Mouse (Mus musculus): ENCODE measurements at regions not wholly inside any gene's neighbourhood (a gene's known extent, or its start where the extent isn't known, plus 50 kb on each side); places are given as distances from the start of the nearest gene placed in this dataset.

- no peaks in the 10 kb centered on the region for H3K36me3 ChIP-seq (replicated peaks in 1 of 2; ENCODE audit: control insufficient read depth in 1 of 2, insufficient read depth in 1 of 2, low read length in 1 of 2)
- no peaks in the 10 kb centered on the region for H3K27me3 ChIP-seq (replicated peaks)
- H3K79me2 ChIP-seq (replicated peaks; ENCODE audit: control insufficient read depth, extremely low read depth, insufficient read depth, poor library complexity, severe bottlenecking): no peaks in the 10 kb centered on the region
- no peak overlapping the region for H3K4me3 ChIP-seq (replicated peaks in 1 of 3; ENCODE audit: low read depth in 2 of 3, low read length in 2 of 3, poor library complexity in 1 of 3)
- no peak overlapping the region for H3K27ac ChIP-seq (ENCODE audit: insufficient read depth, low read depth)
- H3K9me3 ChIP-seq (replicated peaks; ENCODE audit: low read length): no peaks in the 10 kb centered on the region
- dilution Hi-C loops (cut with MboI; ENCODE audit: extremely low pct_ligation_motif_present, extremely low pct_unique_long_range_greater_than_20kb, low sequenced_read_pairs): no loop called here
- no peak overlapping the region for H3K4me2 ChIP-seq (ENCODE audit: insufficient read depth, low read depth, poor library complexity, severe bottlenecking)
- in situ Hi-C loops (cut with MboI; ENCODE audit: low pct_ligation_motif_present, low pct_unique_long_range_greater_than_20kb, low sequenced_read_pairs): no loop called here
- no peaks in the 10 kb centered on the region for H3K4me1 ChIP-seq (ENCODE audit: control insufficient read depth in 1 of 2, insufficient read depth in 2 of 2)
- DNase-seq (ENCODE audit: extremely low read depth): peak; percentile 5
- H3K9ac ChIP-seq (ENCODE audit: insufficient read depth, low read depth): no peak overlapping the region
- TF ChIP-seq RAD21 (IDR thresholded peaks at IDR 0.05; ENCODE audit: low read depth, low read length): peak; percentile 43
- no peak for TF ChIP-seq MAZ (IDR thresholded peaks at IDR 0.05; ENCODE audit: low read depth, low read length)
These were observed 71.3 kb upstream of the Mrps9 start for GRCm38 (mm10) chr1:42779761-42780160.

GRCm38 (mm10) chr1:42780266-42780665 is 70.8 kb upstream of the Mrps9 start:
- Histone ChIP-seq H3K27ac (ENCODE audit: insufficient read depth, low read depth) (no peak overlapping the region), H3K9ac (ENCODE audit: insufficient read depth, low read depth) (no peak overlapping the region), H3K4me1 (ENCODE audit: control insufficient read depth in 1 of 2, insufficient read depth in 2 of 2) (no peaks in the 10 kb centered on the region), H3K9me3 (replicated peaks; ENCODE audit: low read length) (no peaks in the 10 kb centered on the region), H3K79me2 (replicated peaks; ENCODE audit: control insufficient read depth, extremely low read depth, insufficient read depth, poor library complexity, severe bottlenecking) (no peaks in the 10 kb centered on the region), H3K27me3 (replicated peaks) (no peaks in the 10 kb centered on the region), H3K4me3 (replicated peaks in 1 of 3; ENCODE audit: low read depth in 2 of 3, low read length in 2 of 3, poor library complexity in 1 of 3) (no peak overlapping the region), H3K36me3 (replicated peaks in 1 of 2; ENCODE audit: control insufficient read depth in 1 of 2, insufficient read depth in 1 of 2, low read length in 1 of 2) (no peaks in the 10 kb centered on the region), H3K4me2 (ENCODE audit: insufficient read depth, low read depth, poor library complexity, severe bottlenecking) (no peak overlapping the region)
- no peak for TF ChIP-seq USF2 (conservative IDR thresholded peaks at IDR 0.05; ENCODE audit: low read depth, low read length)
- TF ChIP-seq USF1 (IDR thresholded peaks at IDR 0.05; ENCODE audit: low read depth, low read length): no peak
- TF ChIP-seq JUN (IDR thresholded peaks at IDR 0.05; ENCODE audit: insufficient read depth, low read depth, low read length): no peak
- dilution Hi-C loops (cut with MboI; ENCODE audit: extremely low pct_ligation_motif_present, extremely low pct_unique_long_range_greater_than_20kb, low sequenced_read_pairs): no loop called here
- DNase-seq (ENCODE audit: extremely low read depth): no peak
- in situ Hi-C loops (cut with MboI; ENCODE audit: low pct_ligation_motif_present, low pct_unique_long_range_greater_than_20kb, low sequenced_read_pairs): no loop called here

- in situ Hi-C loops (cut with MboI; ENCODE audit: low pct_ligation_motif_present, low pct_unique_long_range_greater_than_20kb, low sequenced_read_pairs): no loop called here
- Histone ChIP-seq H3K27ac (ENCODE audit: insufficient read depth, low read depth) (no peak overlapping the region), H3K9me3 (replicated peaks; ENCODE audit: low read length) (no peaks in the 10 kb centered on the region), H3K36me3 (replicated peaks in 1 of 2; ENCODE audit: control insufficient read depth in 1 of 2, insufficient read depth in 1 of 2, low read length in 1 of 2) (no peaks in the 10 kb centered on the region), H3K4me1 (ENCODE audit: control insufficient read depth in 1 of 2, insufficient read depth in 2 of 2) (no peaks in the 10 kb centered on the region), H3K9ac (ENCODE audit: insufficient read depth, low read depth) (no peak overlapping the region), H3K4me2 (ENCODE audit: insufficient read depth, low read depth, poor library complexity, severe bottlenecking) (no peak overlapping the region), H3K27me3 (replicated peaks) (no peaks in the 10 kb centered on the region), H3K4me3 (replicated peaks in 1 of 3; ENCODE audit: low read depth in 2 of 3, low read length in 2 of 3, poor library complexity in 1 of 3) (no peak overlapping the region), H3K79me2 (replicated peaks; ENCODE audit: control insufficient read depth, extremely low read depth, insufficient read depth, poor library complexity, severe bottlenecking) (no peaks in the 10 kb centered on the region)
- TF ChIP-seq TBP (conservative IDR thresholded peaks at IDR 0.05; ENCODE audit: low read depth, low read length) (no peak), E2F4 (IDR thresholded peaks at IDR 0.05; ENCODE audit: insufficient replicate concordance, low read depth, low read length) (no peak), ETS1 (conservative IDR thresholded peaks at IDR 0.05; ENCODE audit: low read depth, low read length) (no peak), POLR2A (IDR thresholded peaks at IDR 0.05; ENCODE audit: low read depth, low read length) (no peak), GABPA (IDR thresholded peaks at IDR 0.05; ENCODE audit: insufficient replicate concordance, low read depth, low read length) (no peak), SMC3 (IDR thresholded peaks at IDR 0.05; ENCODE audit: low read depth, low read length) (no peak), KAT2A (IDR thresholded peaks at IDR 0.05; ENCODE audit: insufficient replicate concordance, low read length) (no peak), ZC3H11A (IDR thresholded peaks at IDR 0.05; ENCODE audit: low read depth, low read length) (no peak), ELF1 (IDR thresholded peaks at IDR 0.05; ENCODE audit: low read depth, low read length) (no peak), CHD1 (IDR thresholded peaks at IDR 0.05; ENCODE audit: low read depth, low read length) (no peak), UBTF (IDR thresholded peaks at IDR 0.05; ENCODE audit: low read depth, low read length) (no peak)
- DNase-seq (ENCODE audit: extremely low read depth): no peak
- dilution Hi-C loops (cut with MboI; ENCODE audit: extremely low pct_ligation_motif_present, extremely low pct_unique_long_range_greater_than_20kb, low sequenced_read_pairs): no loop called here
These were observed 69.5 kb upstream of the Mrps9 start for GRCm38 (mm10) chr1:42781533-42781932.

Measured in CH12.LX (cell line).